Mouse (Mus musculus): ENCODE results near the gene 1700028K03Rik. TPM values are rescaled to one million over a fixed set of nuclear protein-coding genes. Genes with fewer than 3 reads are reported as not detected.
A peak's percentile ranks its signal among the peaks of the same experiment; 100 is the strongest.

1700028K03Rik gene
- total RNA-seq, 1 experiment = 0.40 TPM

DNA sequence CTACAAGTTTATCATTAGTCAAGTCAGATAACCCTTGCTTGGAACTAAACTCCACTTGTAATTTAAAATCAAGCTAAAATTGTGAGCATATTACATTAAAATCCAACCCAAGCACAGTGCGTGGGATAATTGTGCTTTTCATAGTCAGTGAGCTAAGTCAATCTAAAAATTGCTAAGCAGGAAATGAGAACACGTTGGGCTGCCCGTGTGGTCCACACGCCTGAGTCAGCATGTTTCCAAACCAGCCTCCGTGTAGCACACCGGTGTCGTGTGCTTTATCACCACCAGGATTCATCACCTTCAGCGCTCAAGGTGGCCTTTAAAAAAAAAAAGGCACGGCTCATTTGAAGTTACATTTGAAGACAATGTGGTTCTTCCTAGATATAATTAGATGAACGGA is 10.2 kb upstream of the 1700028K03Rik start:
- no peak for DNase-seq (ENCODE audit: low read depth, low spot score)
- no peaks in the 10 kb centered on the region for H3K9me3 ChIP-seq (ENCODE audit: control insufficient read depth, insufficient read depth, low read depth, low read length)
- no peaks in the 10 kb centered on the region for H3K4me1 ChIP-seq (ENCODE audit: control insufficient read depth in 2 of 2, insufficient read depth in 2 of 2, low read length in 2 of 2, poor library complexity in 1 of 2)
- H3K9ac ChIP-seq (ENCODE audit: insufficient read depth, low read depth, low read length, poor library complexity, severe bottlenecking) = no peak overlapping the region
- no peaks in the 10 kb centered on the region for H3K36me3 ChIP-seq (ENCODE audit: control insufficient read depth, insufficient read depth, low read length, poor library complexity, severe bottlenecking)
- in situ Hi-C loops (cut with MboI; ENCODE audit: low sequenced_read_pairs in 2 of 2, unreplicated experiment in 2 of 2) = no loop called here
- H3K4me3 ChIP-seq (ENCODE audit: insufficient read depth in 1 of 2, low read depth in 1 of 2, low read length in 2 of 2, poor library complexity in 1 of 2, severe bottlenecking in 1 of 2) = no peak overlapping the region
- no peak overlapping the region for H3K27ac ChIP-seq (ENCODE audit: insufficient read depth, low read depth, low read length, poor library complexity, severe bottlenecking)
- TF ChIP-seq MAFK (IDR thresholded peaks at IDR 0.05; ENCODE audit: insufficient read depth, low read depth, low read length) (peak; percentile 51; the same call in 1 of the 2 replicates), ZNF384 (IDR thresholded peaks at IDR 0.05; ENCODE audit: low read depth, low read length) (no peak)

DNA sequence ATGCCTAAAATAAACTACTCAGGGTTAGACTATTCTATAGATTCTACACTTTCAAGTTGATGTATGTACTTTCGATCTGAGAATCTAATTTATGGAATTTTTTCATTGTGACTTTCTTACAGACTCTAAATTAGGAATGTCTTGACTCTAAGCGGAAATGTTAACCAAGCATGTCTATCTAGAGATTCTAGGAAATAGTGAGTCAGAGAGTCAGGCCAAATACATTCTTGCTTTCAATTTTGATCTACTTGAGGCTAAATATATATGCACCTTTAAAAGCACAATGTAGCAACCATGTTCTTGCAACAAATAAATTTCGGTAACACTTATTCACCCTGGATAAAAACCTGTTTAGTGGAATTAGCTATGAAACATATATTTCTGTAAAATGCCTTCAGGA is 5.7 kb upstream of the 1700028K03Rik start:
- TF ChIP-seq HCFC1 (IDR thresholded peaks at IDR 0.05; ENCODE audit: borderline replicate concordance, insufficient read depth, low read length) (no peak), ZC3H11A (IDR thresholded peaks at IDR 0.05; ENCODE audit: borderline replicate concordance, low read depth, low read length) (no peak), CHD2 (IDR thresholded peaks at IDR 0.05; ENCODE audit: low read depth, low read length) (no peak), MAFK (IDR thresholded peaks at IDR 0.05; ENCODE audit: insufficient read depth, low read depth, low read length) (no peak), ZNF384 (IDR thresholded peaks at IDR 0.05; ENCODE audit: low read depth, low read length) (no peak)
- Histone ChIP-seq H3K27ac (ENCODE audit: insufficient read depth, low read depth, low read length, poor library complexity, severe bottlenecking) (no peak overlapping the region), H3K9ac (ENCODE audit: insufficient read depth, low read depth, low read length, poor library complexity, severe bottlenecking) (no peak overlapping the region), H3K4me3 (ENCODE audit: insufficient read depth in 1 of 2, low read depth in 1 of 2, low read length in 2 of 2, poor library complexity in 1 of 2, severe bottlenecking in 1 of 2) (no peak overlapping the region), H3K36me3 (ENCODE audit: control insufficient read depth, insufficient read depth, low read length, poor library complexity, severe bottlenecking) (no peaks in the 10 kb centered on the region), H3K9me3 (ENCODE audit: control insufficient read depth, insufficient read depth, low read depth, low read length) (no peaks in the 10 kb centered on the region), H3K4me1 (ENCODE audit: control insufficient read depth in 2 of 2, insufficient read depth in 2 of 2, low read length in 2 of 2, poor library complexity in 1 of 2) (no peaks in the 10 kb centered on the region)
- in situ Hi-C loops (cut with MboI; ENCODE audit: low sequenced_read_pairs in 2 of 2, unreplicated experiment in 2 of 2) = no loop called here
- no peak for DNase-seq (ENCODE audit: low read depth, low spot score)

DNA sequence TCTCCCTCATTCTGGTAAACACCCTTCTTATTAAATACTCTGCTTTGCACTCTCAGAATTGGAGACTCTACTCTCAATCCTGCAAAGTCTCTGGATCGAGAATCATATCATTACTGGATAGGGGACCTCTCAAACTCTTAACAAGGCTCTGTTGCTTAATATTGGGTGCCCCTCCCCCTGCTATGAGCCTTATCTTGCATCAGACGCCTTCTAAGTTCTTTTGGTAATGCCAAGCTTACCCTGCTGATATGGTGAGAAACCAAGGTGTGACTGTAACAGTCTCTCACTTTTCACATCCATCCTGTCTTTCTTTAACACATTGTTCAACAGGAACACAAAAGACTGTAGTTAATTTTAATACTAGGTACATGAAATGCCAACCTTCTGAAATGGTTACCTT is 919 bp upstream of the 1700028K03Rik start:
- DNase-seq (ENCODE audit: low read depth, low spot score) = no peak
- no peaks in the 10 kb centered on the region for H3K9me3 ChIP-seq (ENCODE audit: control insufficient read depth, insufficient read depth, low read depth, low read length)
- no peak overlapping the region for H3K27ac ChIP-seq (ENCODE audit: insufficient read depth, low read depth, low read length, poor library complexity, severe bottlenecking)
- no peaks in the 10 kb centered on the region for H3K36me3 ChIP-seq (ENCODE audit: control insufficient read depth, insufficient read depth, low read length, poor library complexity, severe bottlenecking)
- TF ChIP-seq ZNF384 (IDR thresholded peaks at IDR 0.05; ENCODE audit: low read depth, low read length) = no peak
- no peak for TF ChIP-seq ZC3H11A (IDR thresholded peaks at IDR 0.05; ENCODE audit: borderline replicate concordance, low read depth, low read length)
- TF ChIP-seq HCFC1 (IDR thresholded peaks at IDR 0.05; ENCODE audit: borderline replicate concordance, insufficient read depth, low read length) = no peak
- no peak for TF ChIP-seq CHD2 (IDR thresholded peaks at IDR 0.05; ENCODE audit: low read depth, low read length)
- no peak for TF ChIP-seq MAFK (IDR thresholded peaks at IDR 0.05; ENCODE audit: insufficient read depth, low read depth, low read length)
- H3K4me3 ChIP-seq (ENCODE audit: insufficient read depth in 1 of 2, low read depth in 1 of 2, low read length in 2 of 2, poor library complexity in 1 of 2, severe bottlenecking in 1 of 2) = no peak overlapping the region
- no peak overlapping the region for H3K9ac ChIP-seq (ENCODE audit: insufficient read depth, low read depth, low read length, poor library complexity, severe bottlenecking)
- in situ Hi-C loops (cut with MboI; ENCODE audit: low sequenced_read_pairs in 2 of 2, unreplicated experiment in 2 of 2) = no loop called here
- H3K4me1 ChIP-seq (ENCODE audit: control insufficient read depth in 2 of 2, insufficient read depth in 2 of 2, low read length in 2 of 2, poor library complexity in 1 of 2) = no peaks in the 10 kb centered on the region

DNA sequence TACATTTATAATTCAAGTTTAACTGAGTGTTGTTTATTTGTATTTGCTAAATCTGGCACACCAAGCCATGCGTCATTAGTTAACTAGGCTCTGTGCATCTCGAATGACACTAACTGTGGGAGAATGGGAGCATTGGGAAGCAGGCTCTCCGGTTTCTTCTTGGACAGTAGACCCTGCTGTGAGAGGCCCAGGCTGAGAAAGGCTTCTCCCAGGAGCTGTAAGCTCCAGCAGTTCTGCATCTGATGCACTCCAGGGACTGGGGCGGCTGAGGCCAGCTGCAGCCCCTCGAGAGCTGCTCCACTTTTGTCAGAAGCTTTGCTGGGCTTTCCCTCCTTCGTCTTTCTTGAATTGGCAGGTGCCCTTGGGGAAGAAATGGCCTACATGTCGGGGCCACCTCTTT is 7.2 kb downstream of the 1700028K03Rik start:
- TF ChIP-seq MAFK (IDR thresholded peaks at IDR 0.05; ENCODE audit: insufficient read depth, low read depth, low read length) (no peak), ZC3H11A (IDR thresholded peaks at IDR 0.05; ENCODE audit: borderline replicate concordance, low read depth, low read length) (no peak)
- in situ Hi-C loops (cut with MboI; ENCODE audit: low sequenced_read_pairs in 2 of 2, unreplicated experiment in 2 of 2) = no loop called here

DNA sequence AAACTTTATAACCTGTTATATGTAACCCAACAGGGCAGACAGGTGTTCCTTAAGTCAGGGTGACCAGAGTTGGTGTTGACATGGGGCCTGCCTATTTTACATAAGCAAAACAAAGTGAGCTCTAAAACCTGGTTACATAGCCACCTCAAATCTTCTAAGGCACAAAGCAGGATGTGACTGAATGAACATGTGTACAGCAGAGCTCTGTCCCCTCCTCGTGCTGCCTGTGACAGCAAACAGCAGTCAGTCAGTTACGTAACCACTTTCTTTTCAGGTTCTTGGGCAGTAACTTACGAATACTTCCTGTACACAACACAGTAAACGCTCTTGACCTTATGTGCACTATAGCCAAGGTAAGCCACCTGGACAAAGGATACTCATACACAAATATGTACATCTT is 11.4 kb downstream of the 1700028K03Rik start:
- no peak for DNase-seq (ENCODE audit: low read depth, low spot score)
- no peak overlapping the region for H3K27ac ChIP-seq (ENCODE audit: insufficient read depth, low read depth, low read length, poor library complexity, severe bottlenecking)
- H3K4me1 ChIP-seq (ENCODE audit: control insufficient read depth in 2 of 2, insufficient read depth in 2 of 2, low read length in 2 of 2, poor library complexity in 1 of 2) = no peaks in the 10 kb centered on the region
- no peak overlapping the region for H3K9ac ChIP-seq (ENCODE audit: insufficient read depth, low read depth, low read length, poor library complexity, severe bottlenecking)
- no peak overlapping the region for H3K4me3 ChIP-seq (ENCODE audit: insufficient read depth in 1 of 2, low read depth in 1 of 2, low read length in 2 of 2, poor library complexity in 1 of 2, severe bottlenecking in 1 of 2)
- H3K9me3 ChIP-seq (ENCODE audit: control insufficient read depth, insufficient read depth, low read depth, low read length) = 0 out of 2 replicates have a peak, but pooled peaks cover 2% of the 10 kb centered on the region
- in situ Hi-C loops (cut with MboI; ENCODE audit: low sequenced_read_pairs in 2 of 2, unreplicated experiment in 2 of 2) = no loop called here
- no peak for TF ChIP-seq CHD2 (IDR thresholded peaks at IDR 0.05; ENCODE audit: low read depth, low read length)
- TF ChIP-seq MAFK (IDR thresholded peaks at IDR 0.05; ENCODE audit: insufficient read depth, low read depth, low read length) = no peak
- no peak for TF ChIP-seq ZNF384 (IDR thresholded peaks at IDR 0.05; ENCODE audit: low read depth, low read length)
- no peak for TF ChIP-seq HCFC1 (IDR thresholded peaks at IDR 0.05; ENCODE audit: borderline replicate concordance, insufficient read depth, low read length)
- no peak for TF ChIP-seq ZC3H11A (IDR thresholded peaks at IDR 0.05; ENCODE audit: borderline replicate concordance, low read depth, low read length)
- H3K36me3 ChIP-seq (ENCODE audit: control insufficient read depth, insufficient read depth, low read length, poor library complexity, severe bottlenecking) = no peaks in the 10 kb centered on the region

More for the DNA sequence above, 7.2 kb downstream of the 1700028K03Rik start:
- no peak for DNase-seq (ENCODE audit: low read depth, low spot score)
- H3K9me3 ChIP-seq (ENCODE audit: control insufficient read depth, insufficient read depth, low read depth, low read length) = no peaks in the 10 kb centered on the region
- no peak overlapping the region for H3K27ac ChIP-seq (ENCODE audit: insufficient read depth, low read depth, low read length, poor library complexity, severe bottlenecking)
- no peaks in the 10 kb centered on the region for H3K36me3 ChIP-seq (ENCODE audit: control insufficient read depth, insufficient read depth, low read length, poor library complexity, severe bottlenecking)
- no peak overlapping the region for H3K4me3 ChIP-seq (ENCODE audit: insufficient read depth in 1 of 2, low read depth in 1 of 2, low read length in 2 of 2, poor library complexity in 1 of 2, severe bottlenecking in 1 of 2)
- no peaks in the 10 kb centered on the region for H3K4me1 ChIP-seq (ENCODE audit: control insufficient read depth in 2 of 2, insufficient read depth in 2 of 2, low read length in 2 of 2, poor library complexity in 1 of 2)
- no peak overlapping the region for H3K9ac ChIP-seq (ENCODE audit: insufficient read depth, low read depth, low read length, poor library complexity, severe bottlenecking)

Data from ES-E14 (cell line).